Mouse (Mus musculus): ENCODE data around the gene Ext2. TPM values are rescaled to one million over a fixed set of nuclear protein-coding genes. Genes with fewer than 3 reads are reported as not detected.

Gene Ext2
- total RNA-seq, 2 experiments from 2014 or later: 50.9 to 52.8 TPM

- Histone ChIP-seq H3K27ac (no peak overlapping the region), H3K4me3 (no peak overlapping the region)
- no peak for TF ChIP-seq CTCF (conservative IDR thresholded peaks at IDR 0.05)
- no peak for DNase-seq (ENCODE audit: low spot score in 2 of 2)
Measured at GRCm38 (mm10) chr2:93644731-93645130, 177.6 kb downstream of the Ext2 start.

- TF ChIP-seq CTCF (conservative IDR thresholded peaks at IDR 0.05): no peak
- H3K27ac ChIP-seq: no peak overlapping the region
- no peak for DNase-seq (ENCODE audit: low spot score in 2 of 2)
- H3K4me3 ChIP-seq: no peak overlapping the region
Measured at GRCm38 (mm10) chr2:93644234-93644633, 178.1 kb downstream of the Ext2 start.

GRCm38 (mm10) chr2:93643403-93643780, 179.0 kb downstream of the Ext2 start:
- no peak for TF ChIP-seq CTCF (conservative IDR thresholded peaks at IDR 0.05)
- Histone ChIP-seq H3K27ac (no peak overlapping the region), H3K4me3 (no peak overlapping the region; the same call in 1 of the 2 replicates)
- DNase-seq (ENCODE audit: low spot score in 2 of 2): no peak

- DNase-seq (ENCODE audit: low spot score in 2 of 2): no peak
- Histone ChIP-seq H3K27ac (no peak overlapping the region), H3K4me3 (no peak overlapping the region)
- TF ChIP-seq CTCF (conservative IDR thresholded peaks at IDR 0.05): no peak
Measured at GRCm38 (mm10) chr2:93634609-93635008, 187.8 kb downstream of the Ext2 start.

- H3K27ac ChIP-seq: no peak overlapping the region
- no peak overlapping the region for H3K4me3 ChIP-seq
- no peak for TF ChIP-seq CTCF (conservative IDR thresholded peaks at IDR 0.05)
- DNase-seq (ENCODE audit: low spot score in 2 of 2): no peak
Measured at GRCm38 (mm10) chr2:93624665-93625408, 197.5 kb downstream of the Ext2 start.

GRCm38 (mm10) chr2:93619208-93619849, 203.0 kb downstream of the Ext2 start:
- no peak overlapping the region for H3K4me3 ChIP-seq
- H3K27ac ChIP-seq: no peak overlapping the region
- TF ChIP-seq CTCF (conservative IDR thresholded peaks at IDR 0.05): no peak
- no peak for DNase-seq (ENCODE audit: low spot score in 2 of 2)

GRCm38 (mm10) chr2:93618447-93619199, 203.7 kb downstream of the Ext2 start:
- Histone ChIP-seq H3K4me3 (no peak overlapping the region), H3K27ac (no peak overlapping the region)
- no peak for DNase-seq (ENCODE audit: low spot score in 2 of 2)
- TF ChIP-seq CTCF (conservative IDR thresholded peaks at IDR 0.05): no peak

- H3K4me3 ChIP-seq: no peak overlapping the region
- no peak for TF ChIP-seq CTCF (conservative IDR thresholded peaks at IDR 0.05)
- no peak for DNase-seq (ENCODE audit: low spot score in 2 of 2)
- no peak overlapping the region for H3K27ac ChIP-seq
Measured at GRCm38 (mm10) chr2:93615845-93616689, 206.3 kb downstream of the Ext2 start.

GRCm38 (mm10) chr2:93613020-93613419, 209.3 kb downstream of the Ext2 start:
- no peak for DNase-seq (ENCODE audit: low spot score in 2 of 2)
- no peak overlapping the region for H3K4me3 ChIP-seq
- no peak for TF ChIP-seq CTCF (conservative IDR thresholded peaks at IDR 0.05)
- H3K27ac ChIP-seq: no peak overlapping the region

Other genes with a start within 250 kb of the Ext2 start
- gene Alx4, start 180.2 kb downstream of the Ext2 start, total RNA-seq (2021): 1 to 10 TPM in 1 of 2 experiments, under 1 TPM in 1; 0.71 to 1.3 TPM
- gene Accs, start 27.4 kb upstream of the Ext2 start, total RNA-seq (2021): 1 to 10 TPM; 3.0 to 3.5 TPM
- under 1 TPM in 1 of 2 experiments, not detected in 1; 0.54 TPM for gene Accsl, start 46.6 kb upstream of the Ext2 start, total RNA-seq (2021)
- gene Gm13889, start 134.6 kb upstream of the Ext2 start, total RNA-seq (2021): 10 to 100 TPM; 50.5 to 51.2 TPM
- gene Gm27027, start 173.8 kb upstream of the Ext2 start, total RNA-seq (2021): not detected
- 10 to 100 TPM; 22.7 to 28.1 TPM for gene Alkbh3, start 188.2 kb upstream of the Ext2 start, total RNA-seq (2021)

Measured in layer of hippocampus, adult 2 months (tissue).